Mouse (Mus musculus): ENCODE data around the gene Atg3.

Gene Atg3

DNA sequence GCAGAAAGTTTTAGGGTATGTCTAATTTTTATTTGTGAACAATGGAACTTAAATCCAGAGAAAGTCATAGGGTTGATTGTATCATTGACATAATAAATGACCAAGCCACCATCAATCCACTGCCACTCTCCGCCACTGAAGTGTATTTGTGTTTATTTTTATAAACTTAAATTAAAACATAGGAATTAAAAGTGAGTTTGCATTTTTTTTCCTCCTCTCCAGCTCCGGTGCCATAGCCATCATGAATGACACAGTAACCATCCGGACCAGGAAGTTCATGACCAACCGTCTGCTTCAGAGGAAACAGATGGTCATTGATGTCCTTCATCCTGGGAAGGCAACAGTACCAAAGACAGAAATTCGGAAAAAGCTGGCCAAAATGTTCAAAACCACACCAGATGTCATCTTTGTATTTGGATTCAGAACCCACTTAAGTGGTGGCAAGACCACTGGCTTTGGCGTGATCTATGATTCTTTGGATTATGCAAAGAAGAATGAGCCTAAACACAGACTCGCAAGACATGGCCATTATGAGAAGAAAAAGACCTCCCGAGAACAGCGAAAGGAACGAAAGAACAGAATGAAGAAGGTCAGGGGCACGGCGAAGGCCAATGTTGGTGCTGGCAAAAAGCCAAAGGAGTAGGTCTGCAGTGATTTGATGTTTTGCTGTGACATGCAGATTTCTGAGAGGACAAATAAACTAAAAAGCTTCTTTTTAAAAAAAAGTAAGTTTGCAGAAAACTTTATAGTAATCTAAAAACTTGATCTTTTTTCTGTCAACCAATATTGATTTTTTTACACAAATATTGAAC lies 46.5 kb downstream of the Atg3 start:
- no peak for DNase-seq (ENCODE audit: low read depth, low spot score)

DNA sequence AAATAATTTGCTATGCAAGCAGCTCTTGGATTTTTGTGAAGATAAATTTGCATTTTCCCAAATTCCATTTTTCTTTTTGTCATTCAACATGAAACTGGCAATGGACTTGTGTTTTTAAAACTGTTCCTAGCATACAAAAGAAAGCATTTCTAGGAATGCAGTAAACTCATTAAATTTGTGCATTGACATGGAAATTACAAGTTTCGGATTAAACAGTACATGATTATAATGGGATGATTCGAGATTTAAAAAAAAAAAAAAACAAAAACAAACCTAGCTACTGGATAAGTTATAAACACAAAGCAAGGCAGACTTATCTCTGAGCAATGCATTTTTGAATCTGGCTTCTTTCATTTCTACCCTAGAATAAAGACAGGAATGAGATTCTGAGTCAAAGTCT lies 63.4 kb downstream of the Atg3 start:
- no peak for DNase-seq (ENCODE audit: low read depth, low spot score)

- DNase-seq (ENCODE audit: low read depth, low spot score): no peak
These were observed 64.2 kb downstream of the Atg3 start for GRCm38 (mm10) chr16:45222771-45223170.

DNA sequence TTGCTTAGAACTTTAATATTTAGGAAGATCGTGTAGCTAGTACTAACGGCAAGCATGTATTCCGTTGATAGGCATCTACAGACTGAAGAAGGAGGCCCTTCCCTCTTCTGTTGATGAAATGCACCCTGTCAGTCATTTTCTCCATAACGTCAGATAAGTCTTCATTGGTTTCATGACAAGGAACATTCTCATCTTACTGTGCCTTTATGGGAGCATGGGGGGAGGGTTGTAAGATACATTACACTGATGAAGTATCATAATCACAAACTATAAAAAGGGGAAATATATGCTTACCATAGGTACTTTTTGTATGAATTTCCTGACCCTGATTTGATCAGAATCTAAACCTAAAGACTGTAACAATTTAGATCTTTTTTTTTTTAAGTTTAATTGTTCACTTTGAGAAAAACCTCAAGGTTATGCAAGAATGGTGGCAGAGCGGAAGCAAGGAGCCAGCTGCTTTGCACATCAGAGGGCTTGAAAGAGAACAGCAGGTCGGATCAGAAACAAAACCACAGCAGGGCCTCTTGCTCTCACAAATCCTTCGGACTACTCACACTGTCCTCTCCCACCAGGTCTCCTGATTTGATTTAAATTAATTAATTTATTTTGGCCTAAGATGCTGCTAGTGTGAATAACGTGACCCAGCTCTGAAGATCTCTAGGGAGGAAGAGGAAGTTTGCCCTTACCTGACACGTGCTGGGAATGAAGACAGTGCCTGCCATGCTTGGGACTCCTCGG lies 65.2 kb downstream of the Atg3 start, which contains the start of gene Btla:
Gene Btla (plus strand): TSS at position 668 of the 741 bp plus-strand sequence.
- no peak for DNase-seq (ENCODE audit: low read depth, low spot score)

DNA sequence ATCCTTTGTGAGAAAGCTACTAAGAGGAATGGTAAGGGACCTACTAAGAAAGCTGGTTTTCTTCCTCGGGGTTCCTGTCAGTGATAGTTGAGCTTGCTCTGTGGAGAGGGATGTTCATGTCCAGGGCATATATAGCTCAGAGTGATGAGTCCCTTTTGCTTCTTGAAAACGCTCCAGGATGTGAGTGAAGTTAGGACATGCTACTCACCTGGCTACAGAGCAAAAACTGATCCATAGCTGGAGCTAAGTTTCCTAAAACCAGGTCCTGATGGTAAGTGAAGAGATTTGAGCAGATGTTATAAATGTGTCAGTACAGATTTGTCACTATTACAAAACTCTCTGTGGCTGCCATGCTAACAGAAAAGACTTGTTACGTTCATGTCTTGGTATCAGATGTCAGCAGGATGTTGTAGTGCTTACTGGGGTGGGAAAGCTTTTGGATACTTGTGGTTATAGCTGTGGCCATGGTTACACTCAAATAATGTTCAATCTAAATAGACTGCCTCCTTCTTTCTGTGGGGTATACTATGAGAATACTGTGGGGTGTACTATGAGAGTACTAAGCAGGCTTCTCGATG lies 65.9 kb downstream of the Atg3 start:
- DNase-seq (ENCODE audit: low read depth, low spot score): no peak

GRCm38 (mm10) chr16:45227002-45227401 lies 68.4 kb downstream of the Atg3 start:
- DNase-seq (ENCODE audit: low read depth, low spot score): no peak

- no peak for DNase-seq (ENCODE audit: low read depth, low spot score)
These were observed 72.7 kb downstream of the Atg3 start for GRCm38 (mm10) chr16:45231296-45231695.

- DNase-seq (ENCODE audit: low read depth, low spot score): no peak
These were observed 74.4 kb downstream of the Atg3 start for GRCm38 (mm10) chr16:45233007-45233406.

All from telencephalon, adult 2 months (tissue).